8 mouse cellular contexts compared by ENCODE assay signal in the genomic region with DNA sequence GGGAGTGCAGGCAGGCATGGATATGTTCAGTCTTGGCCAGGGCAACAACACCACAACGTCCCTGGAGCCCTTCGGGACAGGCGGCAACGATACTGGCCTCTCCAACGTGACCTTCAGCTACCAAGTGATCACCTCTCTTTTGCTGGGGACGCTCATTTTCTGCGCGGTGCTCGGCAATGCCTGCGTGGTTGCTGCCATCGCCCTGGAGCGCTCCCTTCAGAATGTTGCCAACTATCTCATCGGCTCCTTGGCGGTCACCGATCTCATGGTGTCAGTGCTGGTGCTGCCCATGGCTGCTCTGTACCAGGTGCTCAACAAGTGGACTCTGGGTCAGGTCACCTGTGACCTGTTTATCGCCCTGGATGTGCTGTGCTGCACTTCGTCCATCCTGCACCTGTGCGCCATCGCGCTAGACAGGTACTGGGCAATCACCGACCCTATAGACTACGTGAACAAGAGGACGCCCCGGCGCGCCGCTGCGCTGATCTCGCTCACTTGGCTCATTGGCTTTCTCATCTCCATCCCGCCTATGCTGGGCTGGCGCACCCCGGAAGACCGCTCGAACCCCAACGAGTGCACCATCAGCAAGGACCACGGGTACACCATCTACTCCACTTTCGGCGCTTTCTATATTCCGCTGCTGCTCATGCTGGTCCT. TPM values are rescaled to one million over a fixed set of nuclear protein-coding genes. Genes with fewer than 3 reads are reported as not detected.
A peak's percentile ranks its signal among the peaks of the same experiment; 100 is the strongest.
DNase-seq lines count a peak whose midpoint lies in the region; ATAC-seq and TF ChIP-seq lines count a peak whose summit lies in the region.

No protein-coding gene starts in this region.

- peaks cover 21% of the 10 kb centered on the region for H3K27me3 ChIP-seq in kidney, postnatal 0 days (ENCODE audit: insufficient read depth, low read length)
- peaks cover 41% of the 10 kb centered on the region for H3K27me3 ChIP-seq in kidney, embryonic 14.5 days (ENCODE audit: control insufficient read depth, insufficient read depth, low read length)

- TF ChIP-seq CTCF in kidney, postnatal 0 days (IDR thresholded peaks at IDR 0.05; ENCODE audit: low read depth): no peak

- no peak overlapping the region for H3K4me2 ChIP-seq in kidney, postnatal 0 days (ENCODE audit: low read length)
- H3K4me2 ChIP-seq in kidney, embryonic 14.5 days (replicated peaks; ENCODE audit: low read depth, low read length): no peak overlapping the region

- intact Hi-C loops in left cerebral cortex, postnatal 4 days (cut with DNase I): loop anchor here (5.0 kb wide), 2 partner anchors 838 to 1473 kb away; no protein-coding TSS in a partner anchor

- peak; percentile 43; the same call in 1 of the 2 replicates for ATAC-seq in kidney, postnatal 0 days (replicated peaks; ENCODE audit: low FRiP score, low read depth)
- ATAC-seq in frontal cortex, adult (ENCODE audit: low TSS enrichment): peak; percentile 69
- no peak for ATAC-seq in kidney, embryonic 14.5 days (ENCODE audit: low FRiP score, low TSS enrichment)

- 1% methylated on average over 39 of the region's 39 CpGs for WGBS in kidney, postnatal 0 days
- WGBS in kidney, embryonic 14.5 days: 2% methylated on average over 39 of the region's 39 CpGs

- H3K4me3 ChIP-seq in kidney, postnatal 0 days (replicated peaks; ENCODE audit: low read depth, low read length): no peak overlapping the region
- no peak overlapping the region for H3K4me3 ChIP-seq in kidney, embryonic 14.5 days (ENCODE audit: low read length)

- H3K27ac ChIP-seq in kidney, postnatal 0 days: no peak overlapping the region
- no peak overlapping the region for H3K27ac ChIP-seq in kidney, embryonic 14.5 days (ENCODE audit: low read depth, low read length)

- no peaks in the 10 kb centered on the region for H3K36me3 ChIP-seq in kidney, postnatal 0 days (ENCODE audit: insufficient read depth, low read length)
- no peaks in the 10 kb centered on the region for H3K36me3 ChIP-seq in kidney, embryonic 14.5 days (ENCODE audit: control insufficient read depth, insufficient read depth, low read length)

- no peak overlapping the region for H3K9ac ChIP-seq in kidney, postnatal 0 days (ENCODE audit: low read depth, low read length)
- H3K9ac ChIP-seq in kidney, embryonic 14.5 days (ENCODE audit: low read depth, low read length): no peak overlapping the region

- H3K9me3 ChIP-seq in kidney, postnatal 0 days (replicated peaks; ENCODE audit: low read length): no peaks in the 10 kb centered on the region
- H3K9me3 ChIP-seq in kidney, embryonic 14.5 days (ENCODE audit: control insufficient read depth, low read length): no peaks in the 10 kb centered on the region

- no peaks in the 10 kb centered on the region for H3K4me1 ChIP-seq in kidney, postnatal 0 days (replicated peaks; ENCODE audit: insufficient read depth, low read length)
- no peaks in the 10 kb centered on the region for H3K4me1 ChIP-seq in kidney, embryonic 14.5 days (ENCODE audit: control insufficient read depth, insufficient read depth, low read length)

- DNase-seq in kidney, postnatal 0 days (ENCODE audit: low spot score): no peak
- DNase-seq in kidney, adult 8-10 months: no peak
- peak; percentile 13 for DNase-seq in left cerebral cortex, postnatal 4 days
- DNase-seq in right cerebral cortex, adult 2 months (ENCODE audit: low spot score in 2 of 2): peak; percentile 53 to 66
- no peak for DNase-seq in kidney, adult 9 months
- no peak for DNase-seq in embryo, embryonic 11 days

RNA-seq across cellular contexts. Expression of a gene that starts 0.9 kb away (rescaled TPM):
- not detected in 2 replicates for polyA plus RNA-seq in kidney, postnatal 0 days (2015; fragmentation: Nextera tagmentation; extraction: Ambion mirVana)
- total RNA-seq in left cerebral cortex, postnatal 4 days (2021): 1 to 10 TPM; 6.0 to 8.4 TPM
- polyA plus RNA-seq in kidney, embryonic 14.5 days (2014; fragmentation: Nextera tagmentation; extraction: Ambion mirVana): not detected in 2 replicates

Comparison
In these comparisons a context has a peak if more than half of its experiments do, and no peak if none do; other contexts are left out.
1. DNase-seq: peak in left cerebral cortex, postnatal 4 days (single experiment) and right cerebral cortex, adult 2 months (2 of 2); none in kidney, postnatal 0 days (single experiment), kidney, adult 8-10 months (0 of 2), kidney, adult 9 months (single experiment) and embryo, embryonic 11 days (single experiment).